Mouse (Mus musculus) brown adipose tissue, adult 24 weeks (tissue): ENCODE results near the gene Olfr1271. TPM values are rescaled to one million over a fixed set of nuclear protein-coding genes. Genes with fewer than 3 reads are reported as not detected.
"Not testable (repeated sequence)": the region's sequence is repeated elsewhere in the genome, so short reads cannot be mapped to it uniquely, and the experiment has no call there.

Experiments
- H3K27ac ChIP-seq: fragments of 200-500 bp; replicated peaks from 2 replicates; pipeline ENCODE4 v1.5.1; 2012; ENCODE audit warnings: low read depth, mild to moderate bottlenecking, low read length
- H3K4me1 ChIP-seq: fragments of 200-500 bp; 2 replicates; pipeline ENCODE4 v1.6.1; 2012; ENCODE audit warnings: low read length, mixed read lengths; ENCODE audit not compliant: control insufficient read depth, insufficient read depth, insufficient read length
- H3K4me3 ChIP-seq: fragments of 200-500 bp; 2 replicates; pipeline ENCODE4 v1.5.1; 2012; ENCODE audit warnings: low read depth, mild to moderate bottlenecking, low read length, moderate library complexity; ENCODE audit not compliant: insufficient read depth
- polyA plus RNA-seq: library from polyadenylated mRNA; stranded (reverse); fragments of >200 nt; gene quantifications from 2 replicates; pipeline ENCODE4 v1.2.4, GENCODE M21; 2012; ENCODE audit not compliant: missing spikeins, insufficient read depth, insufficient read length

Olfr1271 gene
- not detected in 2 replicates for polyA plus RNA-seq

DNA sequence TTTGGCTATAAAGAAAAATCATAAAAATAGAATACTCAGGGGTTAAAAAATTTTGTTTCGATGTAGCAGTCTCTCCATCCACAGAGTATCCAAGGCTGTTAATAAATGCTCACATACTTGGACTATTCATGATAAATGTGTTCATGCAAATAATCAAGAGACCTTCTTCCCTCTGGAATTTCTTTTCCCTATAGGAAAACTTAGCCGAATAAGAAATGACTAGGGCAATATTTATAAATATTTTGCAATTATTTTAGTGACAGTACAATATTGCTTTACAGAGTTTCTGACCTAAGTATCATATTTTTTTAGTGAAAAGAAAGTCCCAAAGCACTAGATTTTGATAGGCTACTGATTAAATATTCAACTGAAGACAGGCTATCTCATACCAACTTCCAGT, at the start of gene Olfr1271:
TSS of gene Olfr1271 (minus strand) at position 101 of the 400 bp plus-strand sequence.
- no peak within 1 kb of the TSS for H3K27ac ChIP-seq

DNA sequence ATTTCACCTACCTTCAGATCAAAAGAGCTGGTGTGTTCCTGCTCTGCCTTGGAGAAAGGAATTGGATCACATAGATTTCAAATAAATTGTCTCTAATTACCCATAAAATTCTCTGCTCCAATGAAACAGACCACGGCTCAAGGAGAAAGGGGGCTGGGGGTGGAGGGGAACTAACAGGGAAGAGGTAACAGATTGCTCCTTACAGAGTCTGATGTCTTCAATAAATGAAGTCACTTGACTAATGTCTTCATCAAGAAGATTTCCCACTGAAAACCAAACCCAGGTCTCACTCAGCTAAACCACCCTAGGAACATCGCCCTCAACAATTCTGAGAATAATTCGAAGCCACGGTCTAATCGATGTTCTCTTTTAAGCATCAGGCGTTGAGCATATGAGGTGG, 21.9 kb upstream of the Olfr1271 start, which contains the start of gene Olfr1272:
TSS of gene Olfr1272 (minus strand) at position 101 of the 400 bp plus-strand sequence.
- no peak within 1 kb of the TSS for H3K27ac ChIP-seq
- no peak within 1 kb of the TSS for H3K4me3 ChIP-seq
- H3K4me1 ChIP-seq, result no peaks in the 10 kb centered on the region

More for the DNA sequence above, at the start of gene Olfr1271:
- no peaks in the 10 kb centered on the region for H3K4me1 ChIP-seq
- no peak within 1 kb of the TSS for H3K4me3 ChIP-seq

DNA sequence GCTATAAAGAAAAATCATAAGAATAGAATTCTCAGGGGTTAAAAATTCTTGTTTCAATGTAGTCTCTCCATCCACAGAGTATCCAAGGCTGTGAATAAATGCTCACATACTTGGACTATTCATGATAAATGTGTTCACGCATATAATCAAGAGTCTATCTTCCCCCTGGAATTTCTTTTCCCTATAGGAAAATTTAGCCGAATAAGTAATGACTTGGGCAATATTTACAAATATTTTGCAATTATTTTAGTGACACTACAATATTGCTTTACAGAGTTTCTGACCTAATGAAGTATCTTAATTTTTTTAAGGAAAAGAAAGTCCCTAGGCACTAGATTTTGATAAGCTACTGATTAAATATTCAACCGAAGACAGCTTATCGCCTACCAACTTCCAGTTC, 13.3 kb downstream of the Olfr1271 start, which contains the start of gene Olfr142:
TSS of gene Olfr142 (minus strand) at position 101 of the 400 bp plus-strand sequence.
- Histone ChIP-seq H3K4me1 (no peaks in the 10 kb centered on the region), H3K4me3 (no peak within 1 kb of the TSS), H3K27ac (no peak within 1 kb of the TSS)

DNA sequence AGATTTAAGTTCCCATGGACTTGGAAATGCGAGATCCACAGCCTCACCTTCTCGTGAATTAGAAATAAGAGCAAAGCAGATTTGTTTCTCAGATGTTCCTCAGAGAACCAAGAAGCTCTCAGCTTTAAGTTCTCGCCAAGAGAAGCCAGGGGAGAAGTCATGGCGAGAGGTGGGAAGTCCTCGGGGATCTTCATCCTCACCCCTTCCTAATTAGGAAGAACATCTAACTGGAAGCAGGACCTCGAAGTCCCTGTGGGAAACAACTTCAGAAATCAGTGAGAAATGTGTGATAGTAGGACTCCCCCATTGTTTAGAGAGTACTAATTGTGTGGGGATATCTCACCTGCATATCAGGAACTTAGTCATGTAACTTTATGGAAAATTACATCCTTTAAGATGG, 46.4 kb downstream of the Olfr1271 start, which contains the start of gene Olfr1506:
TSS of gene Olfr1506 (minus strand) at position 101 of the 400 bp plus-strand sequence.
- H3K4me1 ChIP-seq, H3K4me3 ChIP-seq, H3K27ac ChIP-seq: not testable (repeated sequence)

Other genes with a start within 250 kb of the Olfr1271 start
- not detected in 2 replicates for gene Olfr1264, start 245.5 kb downstream of the Olfr1271 start, polyA plus RNA-seq
- not detected in 2 replicates for gene Olfr1265, start 235.7 kb downstream of the Olfr1271 start, polyA plus RNA-seq
- gene Olfr140, start 207.4 kb downstream of the Olfr1271 start, polyA plus RNA-seq, result not detected in 2 replicates
- not detected in 2 replicates for gene Olfr1269, start 149.6 kb downstream of the Olfr1271 start, polyA plus RNA-seq
- gene Olfr32, start 128.7 kb downstream of the Olfr1271 start, polyA plus RNA-seq, result not detected in 2 replicates
- gene Olfr1270, start 117.9 kb downstream of the Olfr1271 start, polyA plus RNA-seq, result not detected in 2 replicates
- not detected in 2 replicates for gene Olfr1506, start 46.5 kb downstream of the Olfr1271 start, polyA plus RNA-seq
- gene Olfr142, start 13.4 kb downstream of the Olfr1271 start, polyA plus RNA-seq, result not detected in 2 replicates
- gene Olfr1272, start 21.8 kb upstream of the Olfr1271 start, polyA plus RNA-seq, result not detected in 2 replicates
- not detected in 2 replicates for gene Gm13769, start 51.2 kb upstream of the Olfr1271 start, polyA plus RNA-seq
- not detected in 2 replicates for gene Olfr1274-ps, start 127.7 kb upstream of the Olfr1271 start, polyA plus RNA-seq